Mouse (Mus musculus) right cerebral cortex, adult 18-20 months (tissue): Measurements from ENCODE around the gene Lck.

Experiments
- DNase-seq: peaks from one replicate; pipeline ENCODE4 v3.0.0; 2022; ENCODE audit warnings: mixed read lengths

The Lck gene

DNA sequence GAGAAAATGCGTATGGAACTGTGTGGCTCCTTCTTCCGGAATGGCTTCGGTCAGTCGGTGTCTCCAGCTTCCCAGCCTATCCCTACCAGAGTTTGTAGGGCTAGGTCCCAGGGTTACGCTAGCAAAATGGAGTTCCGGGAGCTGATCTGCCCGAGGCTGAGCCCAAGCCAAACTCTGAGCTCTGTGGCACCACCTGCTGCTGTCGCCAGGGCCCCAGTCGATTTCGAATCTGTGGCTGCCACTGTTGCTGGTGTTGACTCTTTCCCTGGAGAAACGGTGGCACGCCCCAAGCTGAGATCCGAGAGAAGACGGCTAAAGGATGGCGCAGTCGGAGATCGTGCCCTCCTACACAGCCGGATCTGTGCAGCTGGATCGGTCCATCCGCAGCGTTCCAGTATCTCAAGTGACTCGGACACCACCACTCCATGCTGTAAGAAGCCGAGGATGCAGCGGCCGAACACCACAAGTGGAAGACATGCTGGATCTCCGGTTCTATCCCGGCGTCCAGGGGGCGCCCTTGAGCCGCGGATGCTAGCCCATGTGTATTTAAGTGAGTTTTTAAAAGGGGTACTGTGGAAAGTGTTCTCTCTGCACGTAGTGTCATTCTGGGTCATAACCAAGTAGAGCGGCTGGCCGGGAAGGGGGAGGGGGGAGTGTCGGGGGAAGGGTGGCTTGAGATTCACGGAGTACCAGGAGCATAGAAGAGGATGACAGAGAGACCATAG, 11.6 kb upstream of the Lck start:
- DNase-seq, result peak; percentile 78

DNA sequence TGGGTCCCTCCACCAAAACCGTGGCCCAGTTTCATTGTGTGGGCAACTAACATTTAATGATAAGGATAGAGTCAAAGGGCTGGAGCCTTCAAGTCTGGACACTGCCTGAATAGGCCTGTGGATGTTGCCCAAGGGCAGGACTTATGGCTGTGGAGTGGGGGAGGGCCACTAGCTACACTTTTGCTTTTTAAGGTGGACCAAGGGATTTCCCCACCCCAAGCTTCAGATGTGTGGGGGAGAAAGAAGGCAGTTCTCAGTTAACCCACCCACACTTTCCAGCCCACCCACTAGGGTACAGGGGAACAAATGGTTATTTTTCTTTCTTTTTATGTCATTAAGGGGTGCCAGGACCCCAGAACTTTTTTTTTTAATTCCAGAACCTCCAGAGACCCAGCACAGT, 10.9 kb upstream of the Lck start:
- DNase-seq, result no peak

DNA sequence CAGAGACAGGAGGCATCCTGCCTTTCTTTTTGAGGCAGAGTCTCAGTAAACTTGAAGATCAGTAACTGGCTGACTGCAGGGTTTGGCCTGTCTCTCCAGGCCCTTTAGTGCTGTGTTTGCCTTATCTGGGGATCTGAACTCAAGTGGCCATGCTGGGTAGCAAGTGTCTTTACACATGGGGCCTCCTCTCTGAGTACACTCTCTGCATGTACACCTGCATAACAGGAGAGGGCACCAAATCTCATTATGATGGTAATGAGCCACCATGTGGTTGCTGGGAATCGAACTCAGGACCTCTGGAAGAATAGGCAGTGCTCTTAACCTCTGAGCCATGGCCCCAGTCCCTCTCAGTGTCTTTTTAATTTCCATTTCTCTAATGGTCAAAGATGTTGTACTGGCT, 8.8 kb upstream of the Lck start:
- no peak for DNase-seq

DNA sequence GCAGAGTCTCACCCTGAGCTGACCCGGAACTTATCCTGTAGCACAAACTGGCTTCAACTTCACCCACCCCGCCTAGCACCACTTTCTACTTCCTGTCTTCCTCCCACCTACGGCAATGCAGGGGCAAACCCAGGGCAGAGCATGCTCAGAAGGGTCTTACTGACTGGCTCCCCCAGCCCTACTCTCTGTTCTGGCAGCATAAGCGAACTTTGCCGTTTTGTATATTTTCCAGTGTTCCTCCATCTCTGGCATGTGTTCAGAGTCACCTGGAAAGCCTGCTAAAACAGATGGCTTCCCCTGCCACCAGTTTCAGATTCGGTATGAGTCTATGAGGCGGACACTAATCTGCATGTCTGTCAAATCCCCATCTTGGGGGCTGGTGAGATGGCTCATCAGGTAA, 6.9 kb upstream of the Lck start:
- no peak for DNase-seq

DNA sequence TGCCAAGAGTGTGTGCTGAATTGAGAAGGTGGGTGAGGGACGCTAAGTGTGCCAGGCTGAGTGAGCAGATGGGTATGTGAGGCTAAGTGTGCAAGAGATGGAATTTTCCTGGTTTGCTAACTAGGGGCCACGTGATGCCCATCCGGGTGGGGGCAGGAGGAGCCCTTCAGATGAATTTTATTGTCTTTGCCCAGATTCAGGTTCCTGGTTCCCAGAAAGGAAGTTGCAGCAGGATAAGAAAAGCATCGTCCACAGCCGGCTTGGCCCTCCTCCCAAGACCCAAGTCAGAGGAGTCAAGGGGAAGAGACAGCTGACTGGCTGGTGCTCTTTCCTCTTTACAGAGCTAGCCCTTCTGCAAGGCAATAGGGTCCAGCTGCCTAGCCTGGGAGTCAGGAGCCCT, 5.0 kb upstream of the Lck start, which contains the start of gene Fam167b:
TSS of gene Fam167b (minus strand) at position 84 of the 400 bp plus-strand sequence.
- DNase-seq, result no peak

DNA sequence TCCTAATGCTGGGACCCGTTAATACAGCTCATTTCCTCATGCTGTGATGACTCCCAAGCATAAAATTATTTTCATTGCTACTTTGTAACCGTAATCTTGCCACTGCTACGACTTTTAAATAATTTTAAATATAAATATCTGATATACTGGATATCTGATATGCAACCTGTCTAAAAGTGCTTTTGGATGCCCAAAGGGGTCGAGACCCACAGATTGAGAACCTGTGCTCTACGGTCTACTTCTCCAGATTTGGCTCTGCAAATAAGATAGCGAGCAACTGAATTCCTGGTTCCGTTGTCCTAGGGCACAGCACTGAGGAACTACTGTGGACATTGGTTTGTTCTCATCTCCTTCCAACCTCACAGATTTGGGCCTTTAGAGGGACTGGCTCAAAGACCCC, 4.2 kb upstream of the Lck start:
- DNase-seq, result no peak

DNA sequence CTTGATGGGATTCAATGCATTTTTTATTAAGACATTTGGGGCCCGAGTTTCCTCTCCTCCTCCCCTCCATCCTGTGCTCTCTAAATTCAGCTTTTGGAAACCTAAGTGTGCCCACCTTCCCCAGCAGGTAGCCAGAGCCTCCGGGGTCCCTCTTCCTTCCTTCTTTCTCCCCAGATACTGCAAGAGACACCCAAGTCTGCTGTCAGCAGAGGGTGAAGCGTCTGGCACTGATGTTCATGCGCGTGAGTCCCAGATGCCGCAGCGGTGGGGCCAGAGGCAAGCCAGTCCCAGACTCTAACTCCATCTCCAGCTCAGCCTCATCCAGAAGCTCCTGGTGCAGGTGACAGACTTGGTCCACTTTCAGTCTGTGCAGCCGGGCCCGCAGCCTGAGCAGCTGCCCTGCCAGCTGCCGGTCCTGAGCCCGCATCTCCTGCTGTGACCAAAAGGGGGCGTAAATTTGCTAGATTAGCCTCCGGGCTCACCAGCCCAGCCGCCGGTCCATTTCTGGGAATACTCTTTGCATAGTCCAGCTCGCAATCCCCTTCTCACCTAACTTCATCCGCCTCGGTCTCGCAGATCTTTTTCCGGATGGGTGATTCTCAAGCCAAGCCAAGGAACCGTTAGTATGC, 3.5 kb upstream of the Lck start:
- peak; percentile 40 for DNase-seq

DNA sequence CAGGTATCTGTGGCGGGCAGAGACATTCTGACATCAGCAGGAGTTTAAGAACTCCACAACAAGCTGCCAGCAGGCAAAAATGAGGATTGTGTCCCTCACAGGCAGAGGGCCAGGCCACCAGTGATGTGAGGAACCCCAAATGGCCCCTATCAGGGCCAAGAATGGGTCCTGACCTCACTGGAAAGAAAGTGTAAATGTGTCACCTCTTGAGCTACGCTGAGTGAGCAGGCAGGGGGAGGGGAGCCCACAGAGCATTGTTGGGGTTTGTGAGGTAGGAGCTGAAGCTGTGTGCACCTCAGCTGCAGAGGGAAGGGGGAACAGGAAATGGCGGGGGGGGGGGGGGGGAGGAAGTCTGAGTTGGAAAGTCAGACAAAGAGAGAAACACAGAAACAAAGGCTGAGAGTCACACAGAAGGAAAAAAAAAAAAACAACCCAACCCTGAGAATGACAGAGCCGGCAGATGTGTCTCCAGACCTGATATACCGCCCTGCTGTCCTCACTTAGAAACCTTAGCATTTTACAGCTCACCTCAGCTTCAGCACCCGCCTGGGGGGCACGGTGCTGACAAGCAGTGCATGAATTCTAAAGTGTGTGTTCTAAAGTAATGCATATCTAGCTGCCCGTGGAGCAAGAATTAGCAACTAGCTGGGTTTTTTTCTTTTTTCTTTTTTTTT, 1.9 kb upstream of the Lck start:
- no peak for DNase-seq

DNA sequence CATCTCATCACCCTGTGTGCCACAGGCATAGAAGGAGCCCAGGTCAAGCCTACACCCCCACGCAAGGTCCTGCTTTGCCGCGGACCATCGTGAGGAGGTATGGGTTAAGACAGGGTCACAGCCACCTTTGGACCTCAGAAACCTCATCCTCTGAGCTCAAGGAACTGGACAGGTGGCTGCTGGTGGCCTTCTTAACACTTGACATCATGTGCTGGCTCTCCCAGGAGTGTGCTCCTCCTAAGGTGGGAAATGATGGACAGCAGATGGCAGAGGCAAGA, 409 bp downstream of the Lck start:
- DNase-seq, result no peak

DNA sequence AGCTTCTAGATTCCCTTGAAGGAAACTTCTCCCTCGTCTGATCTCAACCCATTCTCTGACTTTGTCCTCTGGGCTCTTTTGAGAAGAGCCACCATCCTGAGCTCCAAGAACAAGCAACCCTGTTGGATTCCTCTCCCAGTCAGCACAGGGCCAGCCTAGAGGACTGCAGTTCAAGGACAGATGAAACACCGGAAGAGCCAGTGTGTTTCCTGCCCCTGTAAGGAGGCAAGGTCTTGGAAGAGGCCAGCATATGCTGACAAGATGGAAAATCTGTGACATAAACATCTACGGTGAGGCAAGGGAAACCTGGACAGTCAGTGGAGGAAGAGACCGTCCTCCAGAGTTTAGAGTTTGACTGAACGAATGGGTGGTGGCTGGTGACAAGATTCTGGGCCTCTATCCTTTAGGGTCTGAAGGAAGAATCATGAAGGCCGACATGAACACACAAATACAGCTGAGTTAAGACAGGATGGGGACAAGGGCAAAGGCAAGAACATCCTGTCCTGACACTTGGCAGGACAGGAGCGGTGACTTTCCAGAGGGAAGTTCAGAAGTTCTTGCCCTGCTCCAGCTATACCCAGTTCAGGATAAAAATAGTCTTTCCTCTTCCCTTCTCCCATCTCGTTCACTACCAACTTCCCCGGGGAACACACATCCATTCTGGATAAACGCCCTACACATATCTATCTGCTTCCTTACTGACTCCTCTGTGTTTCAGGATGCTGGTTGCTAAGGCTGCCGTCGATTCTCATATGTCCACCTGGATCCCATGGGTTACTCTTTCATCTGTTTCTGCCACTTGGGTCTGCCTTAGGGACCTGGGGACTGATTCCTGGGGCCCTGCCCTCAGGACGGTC, 977 bp downstream of the Lck start:
- no peak for DNase-seq

DNA sequence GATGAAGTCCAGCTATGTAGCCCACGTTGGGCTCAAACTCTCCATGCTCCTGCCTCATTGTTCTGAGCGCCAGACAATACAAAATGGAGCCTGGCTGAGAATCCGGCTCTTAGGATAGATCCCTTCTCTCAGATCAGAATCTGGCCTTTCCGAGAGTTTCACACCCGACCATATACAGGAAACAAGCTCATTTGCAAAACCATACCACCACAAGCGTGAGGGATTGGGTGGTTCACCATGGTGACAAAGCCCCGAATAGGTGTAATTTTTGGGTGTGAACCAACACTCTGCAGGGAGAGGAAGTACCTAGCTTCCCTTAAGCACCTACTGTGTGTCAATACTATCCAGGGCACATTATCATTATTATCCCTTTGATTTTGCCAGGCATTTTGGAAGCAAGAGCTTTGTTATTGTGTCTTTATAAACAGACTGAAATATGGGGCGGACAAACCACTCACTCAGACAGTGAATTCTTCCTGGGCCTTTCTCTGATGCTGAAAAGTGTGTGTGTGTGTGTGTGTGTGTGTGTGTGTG, 1.8 kb downstream of the Lck start:
- no peak for DNase-seq

DNA sequence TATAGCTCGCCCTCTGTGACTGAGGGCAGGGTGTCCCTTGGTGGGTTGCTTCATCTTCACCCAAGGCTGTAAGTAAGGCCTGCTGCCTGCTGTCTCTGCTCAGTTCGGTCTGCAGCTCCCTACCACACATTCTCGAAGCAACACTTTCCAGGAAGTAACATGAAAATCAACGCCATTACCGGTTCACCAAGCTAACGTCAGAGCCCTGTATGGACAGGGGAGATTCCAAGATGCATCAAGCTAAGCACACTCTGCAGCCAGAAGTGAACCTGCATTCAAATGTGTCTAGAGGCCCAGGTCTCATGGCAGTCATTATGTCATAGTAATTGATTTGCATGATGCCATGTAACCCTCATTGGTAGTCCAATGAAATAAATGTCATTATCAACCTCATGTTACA, 3.4 kb downstream of the Lck start:
- DNase-seq, result no peak

DNA sequence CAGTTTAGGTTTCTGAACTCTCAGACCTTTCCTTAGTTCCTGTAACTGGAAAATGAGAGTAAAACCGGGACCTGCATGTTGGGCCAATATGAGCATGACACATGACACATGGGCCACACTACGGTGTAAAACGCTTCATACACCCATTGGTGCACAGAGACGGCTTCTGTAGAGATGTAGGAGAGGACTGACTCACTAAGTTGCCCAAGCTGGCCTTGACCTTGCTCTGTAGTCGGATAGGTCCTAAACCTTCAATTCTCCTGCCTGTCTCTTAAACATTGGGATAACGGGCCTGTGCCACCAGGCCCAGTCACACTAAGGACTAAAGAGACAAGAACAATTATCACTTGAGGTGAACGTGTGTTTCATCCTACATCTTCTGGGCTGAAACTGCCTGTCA, 5.1 kb downstream of the Lck start:
- no peak for DNase-seq

DNA sequence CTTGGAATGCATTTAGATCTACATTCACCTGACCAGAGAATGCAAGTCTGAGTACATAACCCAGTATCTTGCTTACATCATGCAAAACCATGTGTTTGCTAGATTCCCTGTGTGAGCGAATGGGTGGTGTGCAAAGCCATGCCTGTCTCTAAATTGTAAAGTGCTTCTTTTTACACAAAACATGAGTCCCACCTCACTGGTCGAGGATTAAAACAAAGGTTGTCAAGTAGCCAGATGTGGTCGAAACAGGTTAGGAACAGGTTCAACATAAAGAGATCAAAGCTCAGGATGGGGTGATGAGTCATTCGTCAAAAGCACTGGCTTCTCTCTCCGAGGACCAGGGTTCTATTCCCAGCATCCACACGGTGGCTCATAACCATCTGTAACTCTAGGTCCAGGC, 8.3 kb downstream of the Lck start:
- DNase-seq, result no peak

DNA sequence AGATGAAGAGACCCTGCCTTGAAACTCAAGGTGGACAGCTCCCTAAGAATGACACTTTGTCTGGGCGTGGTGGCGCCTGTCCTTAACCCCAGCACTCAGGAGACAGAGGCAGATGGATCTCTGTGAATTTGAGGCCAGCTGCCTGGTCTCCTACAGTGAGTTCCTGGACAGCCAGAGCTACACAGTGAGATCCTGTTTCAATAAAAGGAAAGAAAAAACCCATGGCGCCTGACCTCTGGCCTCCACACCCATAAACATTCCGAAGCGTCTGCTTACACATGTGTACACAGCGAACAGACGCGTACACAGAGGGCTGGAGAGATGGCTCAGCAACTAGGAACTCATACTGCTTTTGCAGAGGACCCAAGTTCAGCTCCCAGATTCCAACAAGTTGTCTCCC, 9.7 kb downstream of the Lck start:
- DNase-seq, result no peak

DNA sequence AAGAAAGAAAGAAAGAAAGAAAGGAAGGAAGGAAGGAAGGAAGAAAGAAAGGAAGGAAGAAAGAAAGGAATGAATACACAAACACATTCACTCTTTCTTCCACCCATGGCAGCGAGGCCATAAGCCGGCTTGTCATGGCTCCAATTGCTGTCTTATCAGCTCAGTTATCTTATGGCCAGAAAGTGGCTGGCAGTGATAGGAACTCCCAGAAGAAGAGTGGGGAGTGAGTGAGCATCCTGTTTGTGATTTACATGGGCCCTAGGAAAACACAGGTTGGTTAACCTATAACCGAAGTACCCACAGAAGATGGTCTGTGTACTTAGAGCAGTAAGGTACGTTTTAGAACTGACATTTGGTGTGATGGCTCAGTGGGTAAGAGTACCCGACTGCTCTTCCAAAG, 12.3 kb downstream of the Lck start:
- no peak for DNase-seq

DNA sequence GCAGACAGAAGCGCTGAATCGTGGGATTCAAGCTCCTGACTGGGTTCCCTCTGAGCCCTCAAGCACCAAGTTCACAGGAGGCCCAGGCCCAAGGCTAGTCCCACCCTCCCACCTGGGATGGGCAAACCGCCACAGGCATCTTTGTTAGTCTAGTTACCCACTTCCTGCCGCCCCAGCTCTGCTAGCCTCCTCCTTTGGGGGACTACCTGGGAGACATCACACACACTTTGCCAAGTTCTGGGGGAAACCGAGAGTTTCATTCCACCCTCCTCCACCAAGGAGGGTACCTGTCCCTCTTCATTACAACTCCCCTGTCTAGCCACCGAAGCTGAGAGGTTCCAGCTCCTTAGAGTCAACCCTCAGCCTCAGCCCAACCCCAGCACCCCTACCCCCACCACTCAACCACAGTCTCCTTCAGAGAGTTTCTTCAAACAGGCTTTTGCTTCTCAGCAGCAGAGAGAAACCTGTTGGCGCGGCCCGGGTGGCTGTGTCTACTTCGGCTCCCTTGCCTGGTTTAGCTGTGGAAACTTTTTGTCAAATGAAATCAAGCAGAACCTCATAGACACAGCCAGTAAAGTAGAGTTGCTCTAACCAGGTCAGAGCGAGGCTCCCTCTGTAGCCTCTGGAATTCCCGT, 15.0 kb downstream of the Lck start:
- no peak for DNase-seq

DNA sequence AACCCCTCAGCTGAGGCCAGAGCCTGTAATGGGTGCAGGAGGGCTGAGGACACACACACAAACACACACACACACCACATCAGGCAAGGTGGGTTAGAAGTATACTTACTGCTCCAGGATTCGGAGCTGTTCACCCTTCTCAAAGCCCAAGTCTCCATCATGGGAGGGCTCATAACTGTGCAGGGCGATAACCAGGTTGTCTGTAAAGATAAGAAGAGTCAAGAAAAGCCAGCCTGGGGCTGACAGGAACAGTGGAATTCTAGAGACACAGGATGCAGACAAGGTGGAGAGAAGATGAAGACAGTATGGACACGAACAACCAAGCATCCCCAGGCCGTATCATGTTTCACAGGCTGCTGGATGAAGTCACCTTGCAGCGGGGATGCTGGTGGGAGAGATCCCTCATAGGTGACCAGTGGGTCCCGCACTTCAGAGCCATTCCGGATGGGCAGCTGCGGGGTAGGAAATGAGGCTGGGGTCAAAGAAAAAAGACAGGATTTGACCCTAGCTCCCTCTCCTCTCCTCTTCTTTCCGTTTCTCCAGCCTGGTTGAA, 16.1 kb downstream of the Lck start:
- DNase-seq, result no peak

DNA sequence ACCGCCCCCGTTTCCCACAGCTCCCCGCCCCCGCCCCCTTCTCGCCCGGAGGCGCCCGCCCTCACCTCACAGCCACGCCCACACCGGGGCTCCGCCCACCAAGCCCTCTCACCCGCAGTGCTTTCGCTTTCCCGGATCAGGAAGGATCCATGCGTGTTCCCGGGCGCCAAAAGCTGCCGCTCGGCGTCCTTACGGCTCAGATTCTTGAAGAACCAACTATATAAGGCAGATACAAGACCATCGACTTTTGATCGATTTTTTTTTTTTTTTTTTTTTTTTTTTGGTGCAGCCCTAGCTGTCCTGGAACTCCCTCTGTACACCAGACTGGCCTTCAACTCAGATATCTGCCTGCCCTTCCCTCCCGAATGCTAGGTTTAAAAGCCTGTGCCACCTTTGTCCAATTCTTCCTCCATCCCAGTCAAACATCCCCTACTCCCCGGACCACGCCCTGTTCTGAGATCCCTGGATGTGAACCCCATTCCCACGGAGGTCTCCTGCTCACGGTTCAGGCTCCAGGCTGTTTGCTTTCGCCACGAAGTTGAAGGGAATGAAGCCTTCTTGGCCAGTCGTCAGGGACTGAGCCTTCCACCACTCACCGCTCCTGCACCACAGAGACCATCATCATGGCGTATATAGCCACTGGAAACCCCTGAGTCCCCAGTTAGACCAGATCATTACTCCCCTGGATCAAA, 16.8 kb downstream of the Lck start:
- DNase-seq, result peak; percentile 73

DNA sequence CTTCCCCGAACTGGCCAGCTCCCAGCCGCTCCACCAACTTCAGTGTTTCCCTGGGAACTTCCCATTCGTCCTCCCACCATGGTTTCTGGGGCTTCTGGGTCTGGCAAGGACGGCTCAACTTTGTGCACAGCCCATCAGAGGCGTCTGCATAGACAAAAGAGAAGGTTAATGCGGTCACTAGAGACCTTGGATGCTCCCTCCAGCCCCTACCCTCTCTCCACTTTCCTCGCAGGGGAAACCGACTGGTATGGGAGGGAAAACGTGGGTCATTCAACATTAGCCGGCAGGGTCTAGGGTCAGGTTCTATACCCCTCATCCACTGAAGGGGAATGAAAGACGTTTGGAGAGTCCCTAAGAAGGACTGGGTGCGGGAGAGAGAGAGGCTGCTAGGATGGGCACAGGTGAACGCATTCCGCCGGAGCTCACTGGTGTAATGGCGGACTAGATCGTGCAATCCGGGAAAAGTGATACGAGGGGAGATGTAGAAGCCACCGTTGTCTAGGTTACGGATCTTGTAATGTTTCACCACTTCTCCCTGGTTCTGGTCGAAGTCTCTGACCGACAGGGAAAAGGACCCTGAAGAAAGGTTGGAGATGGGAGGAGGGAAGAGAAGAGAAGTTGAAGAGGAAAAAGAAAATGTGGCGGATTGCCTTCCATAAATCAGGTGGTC, 17.4 kb downstream of the Lck start:
- DNase-seq, result no peak

DNA sequence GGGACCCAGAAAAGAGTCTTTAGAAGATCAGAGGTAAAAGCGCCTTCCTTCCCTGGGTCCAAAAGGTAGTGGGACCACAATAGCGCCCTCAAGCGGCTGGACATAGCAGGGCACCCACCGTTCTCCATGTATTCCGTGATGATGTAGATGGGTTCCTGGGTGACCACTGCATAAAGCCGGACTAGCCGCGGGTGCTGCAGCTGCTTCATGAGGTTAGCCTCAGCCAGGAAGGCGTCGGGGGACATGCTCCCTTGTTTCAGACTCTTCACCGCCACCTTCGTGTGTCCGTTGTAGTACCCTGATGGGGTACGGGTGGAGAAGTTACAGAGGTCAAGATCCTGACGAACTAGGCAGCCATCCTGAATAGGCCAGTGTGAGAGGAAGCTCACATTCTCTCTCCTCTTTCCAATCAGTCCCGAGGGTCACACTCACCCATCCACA, 18.0 kb downstream of the Lck start:
- peak; percentile 21 for DNase-seq
